Mouse (Mus musculus) right cerebral cortex, adult 18-20 months (tissue): ENCODE measurements around the gene Pcare.
"Not testable (repeated sequence)": the region's sequence is repeated elsewhere in the genome, so short reads cannot be mapped to it uniquely, and the experiment has no call there.

Experiments used
- DNase-seq: peaks from one replicate; pipeline ENCODE4 v3.0.0; 2022; ENCODE audit warnings: mixed read lengths

The Pcare gene

DNA sequence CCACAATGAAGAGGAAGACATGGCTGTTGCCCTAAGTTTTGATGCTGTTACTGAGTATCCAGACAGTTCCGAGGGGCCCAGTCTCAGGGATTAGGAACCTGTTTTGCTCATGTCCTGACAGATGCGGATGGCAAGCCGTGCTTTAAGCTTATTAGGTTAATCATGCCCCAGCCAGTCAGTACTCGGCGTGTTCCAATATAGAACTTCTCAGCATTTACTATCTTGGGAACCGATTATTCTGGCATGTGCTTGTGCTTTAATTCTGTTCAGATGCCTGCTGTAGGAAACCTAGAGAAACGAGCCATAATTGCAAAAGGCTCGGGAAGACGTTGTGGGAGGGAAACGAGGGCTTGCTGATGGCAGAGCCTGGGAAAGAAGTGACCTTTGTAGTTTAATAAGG lies at the start of gene Pcare:
Gene Pcare (minus strand): TSS at position 64 of the 400 bp plus-strand sequence.
- DNase-seq: no peak

DNA sequence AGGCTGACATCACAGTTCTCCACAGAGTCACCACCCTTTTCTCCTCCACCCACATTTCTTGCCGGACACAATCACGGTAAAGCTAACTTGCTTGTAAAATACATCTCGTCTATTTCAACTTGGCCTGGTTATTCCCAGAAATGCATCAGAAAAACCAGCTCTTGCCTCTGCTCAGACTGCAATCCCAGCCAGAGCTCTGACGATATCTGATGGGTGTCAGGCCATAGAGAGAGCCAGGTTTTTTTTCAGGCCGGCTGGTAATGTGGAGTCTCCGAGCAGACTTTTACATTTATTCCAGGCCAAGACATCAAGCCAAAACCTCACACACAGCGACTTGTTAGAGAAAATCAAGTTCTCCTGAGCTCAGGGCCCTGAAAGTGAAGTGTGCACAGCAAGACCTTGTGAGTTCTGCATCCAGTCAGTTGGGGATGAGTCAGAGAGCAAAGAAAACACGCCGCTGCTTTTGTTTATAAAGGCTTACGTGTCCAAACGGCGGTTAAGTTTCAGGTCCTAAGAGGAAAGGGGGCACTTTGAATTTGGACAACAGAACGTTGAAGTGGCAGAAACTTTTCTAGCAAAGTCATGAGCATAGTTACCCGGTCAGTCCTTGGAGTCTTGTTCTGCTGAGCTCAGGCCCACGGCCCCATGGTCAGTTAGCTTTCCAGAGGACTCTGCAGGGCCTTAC lies 43.0 kb upstream of the Pcare start:
- no peak for DNase-seq

DNA sequence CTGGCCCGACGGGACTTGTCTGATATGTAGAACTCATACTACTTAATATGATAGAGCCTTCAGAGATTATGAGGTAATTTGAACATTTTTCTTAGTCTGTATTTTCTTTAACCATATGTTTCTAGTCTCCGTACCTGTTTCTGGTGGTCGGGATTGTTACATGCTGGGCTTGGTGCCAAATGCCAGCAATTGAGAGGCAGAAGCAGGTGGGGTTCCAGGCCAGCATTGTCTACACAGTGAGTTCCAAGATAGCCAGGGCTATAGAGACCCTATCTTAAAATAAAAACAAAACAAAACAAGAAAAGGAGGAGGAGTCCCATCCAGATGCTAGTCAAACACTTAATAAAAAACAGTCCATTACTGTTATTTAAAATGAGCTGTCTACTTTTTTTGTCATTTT lies 38.9 kb upstream of the Pcare start:
- no peak for DNase-seq

DNA sequence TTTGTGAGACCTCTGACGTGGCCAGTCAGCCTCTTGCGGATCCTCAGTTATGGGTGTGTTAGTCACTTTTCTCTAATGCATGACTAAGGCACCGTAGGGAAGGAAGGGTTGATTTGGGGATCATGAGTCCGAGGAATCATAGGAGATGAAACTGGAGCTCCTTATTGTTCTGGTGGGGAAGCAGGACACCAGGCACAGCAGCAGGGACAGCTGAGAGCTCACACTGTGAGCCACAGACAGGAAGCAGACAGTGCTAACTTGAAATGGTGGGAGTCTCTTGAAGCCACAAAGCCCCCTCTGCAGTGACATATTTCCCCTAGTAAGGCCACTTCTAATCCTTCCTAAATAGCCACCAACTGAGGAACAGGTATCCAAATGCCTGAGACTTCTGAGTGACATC lies 38.4 kb upstream of the Pcare start:
- no peak for DNase-seq

DNA sequence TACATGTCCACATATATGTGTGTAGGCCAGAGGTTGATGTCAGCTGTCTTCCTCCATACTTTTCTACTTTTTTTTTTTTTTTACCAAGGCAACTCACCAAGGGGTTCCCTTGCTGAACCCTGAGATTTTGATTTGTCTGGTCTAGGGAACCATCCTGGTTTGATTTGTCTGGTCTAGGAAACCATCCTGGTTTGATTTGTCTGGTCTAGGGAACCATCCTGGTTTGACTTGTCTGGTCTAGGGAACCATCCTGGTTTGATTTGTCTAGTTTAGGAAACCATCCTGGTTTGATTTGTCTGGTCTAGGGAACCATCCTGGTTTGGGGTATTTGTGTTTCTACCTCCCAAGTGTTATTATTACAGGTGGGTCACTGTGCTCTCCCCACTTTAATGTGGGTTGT lies 33.8 kb upstream of the Pcare start:
- no peak for DNase-seq

DNA sequence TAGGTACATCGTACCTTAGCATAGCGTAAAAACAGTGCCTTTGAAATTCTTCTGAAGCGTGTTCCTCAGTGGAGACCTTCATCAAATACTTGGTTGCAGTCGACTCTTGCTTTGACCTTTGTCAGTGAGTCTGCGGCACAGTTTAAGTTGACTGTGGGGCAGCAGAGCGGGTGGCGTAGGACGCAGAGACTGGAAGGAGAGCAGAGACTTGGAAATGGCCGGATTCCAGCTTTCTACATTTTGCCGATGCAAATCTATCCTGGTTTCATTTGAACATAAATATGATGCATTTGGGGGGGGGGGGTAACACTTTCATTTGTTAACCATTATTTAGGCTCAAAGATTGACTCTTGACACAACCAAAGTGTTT lies 30.7 kb upstream of the Pcare start:
- DNase-seq: peak; percentile 18

DNA sequence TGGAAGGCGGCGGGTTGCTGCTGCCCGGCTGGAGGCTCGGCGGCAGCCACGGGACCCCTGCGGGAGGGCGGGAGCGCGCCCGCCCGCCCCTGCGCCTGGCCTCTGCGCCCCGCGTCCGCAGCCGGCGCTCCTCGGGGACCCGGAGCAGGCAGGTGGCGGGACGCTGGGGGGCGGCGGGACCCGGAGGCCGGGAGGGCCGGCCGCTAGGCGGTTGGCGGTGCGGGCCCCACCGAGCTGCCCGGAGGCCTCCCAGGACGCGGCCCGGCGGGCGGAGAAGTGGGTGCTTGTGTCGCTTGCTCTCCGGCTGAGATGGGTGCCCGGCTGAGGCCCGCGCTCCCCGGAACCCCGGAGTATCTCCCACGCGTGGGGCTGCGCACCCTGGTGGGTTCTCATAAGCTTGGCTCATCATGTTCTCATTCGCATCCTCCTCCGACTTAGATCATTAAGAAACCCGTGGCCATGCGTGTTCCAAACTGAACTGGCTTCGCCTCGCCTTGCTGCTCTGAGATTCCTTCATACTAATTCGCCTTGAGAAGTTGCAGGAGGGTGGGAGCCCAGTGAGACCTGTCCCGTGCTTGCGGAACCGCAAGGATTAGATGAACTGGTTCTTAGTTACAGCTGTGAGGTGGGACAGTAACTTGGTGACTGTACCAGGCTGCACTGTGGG lies 30.1 kb upstream of the Pcare start:
- peak; percentile 49 for DNase-seq

DNA sequence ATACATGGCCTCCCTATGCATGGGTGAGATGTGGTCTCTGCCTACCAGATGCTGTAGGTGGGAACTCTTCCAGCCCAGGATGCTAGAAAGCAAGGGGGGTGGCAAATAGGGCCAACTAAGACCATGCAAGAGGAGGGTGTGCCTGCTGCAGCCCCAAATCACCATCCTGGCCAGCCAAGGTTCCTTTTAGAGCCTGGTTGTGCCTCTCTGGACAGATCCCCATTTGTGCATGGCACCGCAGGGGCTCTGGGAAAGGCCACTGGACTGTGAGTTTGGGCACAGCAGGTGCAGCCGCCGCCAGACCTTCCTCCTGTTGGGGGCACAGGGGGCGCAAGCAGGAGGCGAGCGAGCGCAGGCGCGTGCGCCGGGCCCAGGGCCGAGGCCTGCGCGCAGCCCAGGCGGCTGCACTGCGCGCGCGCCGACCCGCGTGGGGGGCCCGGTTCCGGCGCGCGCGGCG lies 29.6 kb upstream of the Pcare start:
- DNase-seq: peak; percentile 41

DNA sequence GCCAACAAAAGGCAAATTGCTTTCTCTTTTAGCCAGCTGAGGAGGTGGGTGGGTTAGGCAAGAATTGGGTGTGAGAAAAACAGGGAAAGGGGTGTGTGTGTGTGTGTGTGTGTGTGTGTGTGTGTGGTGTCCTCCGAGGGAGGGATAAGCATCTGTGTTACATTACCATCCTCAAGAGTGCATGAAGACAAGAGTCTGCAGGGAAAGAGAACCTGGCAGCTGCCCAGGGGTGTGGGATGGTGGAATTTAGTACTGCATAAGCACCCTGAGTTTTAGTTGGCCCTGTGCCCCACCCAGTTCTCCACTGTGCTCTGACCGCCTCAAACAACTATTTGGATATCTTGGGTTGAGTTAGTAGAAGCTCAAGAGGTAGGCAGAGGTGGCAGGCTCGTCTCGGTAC lies 28.3 kb upstream of the Pcare start:
- peak; percentile 90 for DNase-seq

DNA sequence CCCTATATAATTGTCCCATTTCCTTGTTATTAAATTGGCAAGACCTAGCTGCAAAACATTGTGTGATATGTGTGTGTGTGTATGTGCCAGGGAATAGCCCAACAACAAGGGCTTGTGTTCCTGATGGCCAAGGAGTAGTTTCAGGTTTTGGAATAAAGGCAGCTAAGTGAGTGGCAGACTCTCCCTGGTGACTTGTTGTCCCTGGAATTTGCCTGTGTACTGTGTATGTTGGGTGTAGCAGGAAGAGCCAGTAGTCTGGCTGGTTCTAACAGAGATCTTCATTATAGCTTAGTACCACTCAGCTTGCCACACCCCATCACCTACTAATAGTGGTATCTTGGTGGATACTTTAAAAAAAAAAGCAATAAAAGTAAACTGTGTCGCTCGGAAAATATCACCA lies 27.8 kb upstream of the Pcare start:
- DNase-seq: no peak

DNA sequence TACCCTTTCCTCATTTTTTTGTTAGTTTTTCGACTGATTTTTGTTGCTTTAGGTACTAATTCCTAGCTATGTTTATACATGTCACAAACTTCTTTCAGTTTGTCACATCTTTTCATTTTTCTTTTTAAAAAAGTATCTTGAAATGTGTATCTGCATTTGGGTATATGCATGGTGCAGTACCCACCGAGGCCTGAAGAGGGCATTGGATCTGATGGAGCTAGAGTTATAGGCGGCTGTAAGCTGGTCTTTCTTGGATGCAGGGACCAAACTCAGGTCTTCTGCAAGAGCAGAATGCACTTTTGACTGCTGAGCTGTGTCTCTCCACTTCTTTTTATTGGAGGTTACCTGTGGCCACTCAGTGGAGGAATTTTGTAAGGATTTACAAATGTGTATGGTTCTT lies 26.0 kb upstream of the Pcare start:
- DNase-seq: no peak

DNA sequence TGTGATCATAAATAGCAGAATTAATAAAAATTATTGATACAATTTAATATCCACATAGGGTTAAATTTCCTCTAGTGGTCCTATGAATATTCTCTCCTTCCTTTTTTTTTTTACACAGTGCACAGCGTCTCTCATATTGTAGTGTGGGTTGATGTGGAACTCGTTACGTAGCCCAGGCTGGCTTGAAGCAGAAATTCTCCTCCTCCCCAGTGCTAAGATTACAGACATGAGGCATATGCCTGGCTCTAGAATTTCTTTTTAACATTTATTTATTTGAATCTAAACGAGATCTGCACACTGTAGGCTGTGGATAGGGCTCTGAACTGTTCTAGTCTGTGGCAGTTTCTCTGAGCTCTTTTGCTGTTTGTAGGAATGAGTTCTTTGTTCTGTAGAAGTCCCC lies 22.6 kb upstream of the Pcare start:
- peak; percentile 24 for DNase-seq

DNA sequence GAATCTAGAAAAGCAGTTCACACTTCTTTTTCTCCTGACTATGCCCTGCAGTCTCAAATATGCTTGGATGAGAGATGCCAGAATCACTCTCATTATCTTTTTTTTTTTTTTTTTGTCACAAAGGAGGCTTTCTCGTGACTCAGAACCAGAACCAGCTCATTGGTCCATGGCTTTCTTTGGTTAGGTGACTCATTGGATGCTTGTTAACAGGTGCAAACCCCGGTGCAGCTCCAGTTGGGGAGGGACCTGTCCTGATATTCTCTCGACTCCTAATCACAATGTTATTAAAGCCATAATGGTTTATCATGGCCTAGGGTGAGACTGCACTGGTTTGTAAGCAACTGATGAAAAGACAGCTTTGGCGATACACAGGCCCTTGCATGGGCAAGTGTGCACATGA lies 21.5 kb upstream of the Pcare start:
- DNase-seq: no peak

DNA sequence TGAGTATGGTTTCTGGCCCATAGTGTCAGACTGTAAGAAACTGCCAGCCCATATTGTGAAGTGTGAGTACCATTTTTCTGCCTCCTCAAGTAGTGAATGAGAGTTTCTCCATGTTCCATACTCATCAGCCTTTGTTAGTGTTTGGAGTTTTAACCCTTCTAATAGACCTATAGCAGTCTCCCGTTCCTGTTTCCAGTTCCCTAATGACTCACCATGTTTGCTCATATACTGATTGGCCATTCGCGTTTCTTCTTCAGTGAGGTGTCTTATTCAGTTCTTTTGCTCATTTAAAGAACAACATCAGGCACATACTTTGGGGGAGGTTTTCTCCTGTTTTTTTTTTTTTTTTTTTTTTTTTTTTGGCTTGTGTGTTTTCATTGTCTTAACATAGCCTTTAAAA lies 18.0 kb upstream of the Pcare start:
- no peak for DNase-seq

DNA sequence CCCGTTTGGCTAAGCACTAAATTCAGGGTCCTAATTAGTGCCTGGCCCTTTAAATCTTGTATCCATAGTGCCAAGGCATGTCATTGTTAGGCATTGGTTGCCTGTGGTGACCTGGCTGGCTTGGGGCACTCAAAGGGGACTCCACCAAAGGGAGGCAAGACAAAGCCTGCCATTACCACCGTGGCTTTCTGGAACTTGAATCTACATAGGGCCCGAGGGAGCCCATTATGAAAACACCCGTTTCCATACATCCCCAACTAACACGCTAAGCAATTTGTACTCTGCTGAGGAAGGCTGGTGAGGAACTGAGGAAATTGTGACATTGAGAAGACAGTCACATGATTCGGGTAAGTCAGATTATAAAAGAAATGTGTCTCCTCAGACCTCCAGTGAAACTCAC lies 16.9 kb upstream of the Pcare start:
- DNase-seq: no peak

DNA sequence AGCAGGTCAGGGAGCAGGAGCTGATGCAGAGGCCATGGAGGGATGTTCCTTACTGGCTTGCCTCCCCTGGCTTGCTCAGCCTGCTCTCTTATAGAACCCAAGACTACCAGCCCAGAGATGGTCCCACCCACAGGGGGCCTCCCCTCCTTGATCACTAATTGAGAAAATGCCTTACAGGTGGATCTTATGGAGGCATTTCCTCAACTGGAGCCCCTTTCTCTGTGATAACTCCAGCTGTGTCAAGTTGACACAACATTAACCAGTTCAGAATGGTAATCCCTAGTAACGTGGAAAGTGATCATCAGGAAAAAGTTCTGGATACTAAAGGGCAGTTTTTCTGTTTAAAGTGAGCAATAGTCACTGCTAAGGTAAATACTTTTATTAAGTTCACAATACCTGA lies 15.5 kb upstream of the Pcare start, which contains the start of gene Clip4:
Gene Clip4 (plus strand): TSS at position 301 of the 400 bp plus-strand sequence.
- not testable (repeated sequence) for DNase-seq

DNA sequence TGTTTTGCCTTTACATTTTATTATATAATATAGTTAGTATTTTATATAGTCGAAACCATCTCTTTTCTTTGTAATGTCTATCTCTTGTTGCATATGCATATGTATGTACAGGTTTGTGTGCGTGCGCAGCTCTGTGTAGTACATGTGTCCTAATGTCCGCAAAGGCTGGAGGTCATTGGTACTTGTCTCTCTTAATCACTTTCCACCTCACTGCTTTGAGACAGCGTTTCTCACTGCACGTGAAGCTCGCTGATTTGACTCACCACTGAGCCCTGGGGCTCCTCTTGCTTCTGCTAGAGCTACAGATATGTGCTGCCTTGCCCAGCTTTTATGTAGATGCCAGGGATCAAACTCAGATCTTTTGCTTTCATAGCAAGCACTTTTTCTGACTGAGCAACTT lies 7.8 kb upstream of the Pcare start:
- DNase-seq: no peak

DNA sequence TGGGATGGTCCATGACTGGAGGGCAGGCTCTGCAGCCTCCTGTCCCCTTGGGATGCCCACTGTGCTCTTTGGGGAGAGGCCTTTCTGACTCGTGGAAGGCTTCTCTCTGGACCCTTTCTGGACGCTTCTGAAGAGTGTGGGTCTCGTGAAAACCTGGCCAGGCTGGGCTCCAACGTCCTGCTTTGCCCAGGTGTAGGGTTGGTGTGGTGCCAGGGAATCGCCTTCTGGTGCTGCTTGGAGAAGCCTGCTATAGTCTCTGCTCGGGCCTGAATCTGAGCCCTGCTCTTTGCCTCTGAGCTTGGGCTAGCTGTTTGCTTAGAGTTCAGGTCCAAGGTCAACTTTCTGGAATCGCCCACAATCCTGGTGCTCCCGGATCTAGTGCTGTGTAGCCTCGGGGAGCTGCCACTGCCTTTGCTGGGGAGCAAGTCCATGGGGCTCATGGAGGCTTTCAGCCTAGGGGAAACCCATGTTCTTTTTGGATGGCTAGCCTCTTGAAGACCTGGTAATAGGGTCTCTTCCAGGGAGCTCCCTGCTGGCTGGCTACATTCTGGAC lies 3.0 kb downstream of the Pcare start:
- no peak for DNase-seq

DNA sequence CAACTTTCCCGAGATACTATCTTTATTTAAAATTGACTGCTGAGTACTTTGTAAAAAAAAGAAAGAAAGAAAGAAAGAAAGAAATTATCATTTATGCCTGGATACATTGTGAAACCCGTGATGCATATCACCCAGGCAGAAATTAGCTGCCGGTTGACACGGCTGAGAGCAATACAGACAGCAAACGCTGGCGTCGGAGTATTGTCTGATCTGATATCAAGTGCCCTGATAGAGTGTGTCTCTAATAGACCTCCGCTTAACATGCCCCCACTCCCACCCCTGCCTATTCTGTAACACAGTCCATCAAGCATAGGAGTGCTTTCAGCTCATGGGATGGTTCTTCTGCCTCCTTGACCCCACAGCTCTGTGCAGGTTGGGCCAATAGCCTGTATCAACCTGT lies 5.1 kb downstream of the Pcare start:
- no peak for DNase-seq

DNA sequence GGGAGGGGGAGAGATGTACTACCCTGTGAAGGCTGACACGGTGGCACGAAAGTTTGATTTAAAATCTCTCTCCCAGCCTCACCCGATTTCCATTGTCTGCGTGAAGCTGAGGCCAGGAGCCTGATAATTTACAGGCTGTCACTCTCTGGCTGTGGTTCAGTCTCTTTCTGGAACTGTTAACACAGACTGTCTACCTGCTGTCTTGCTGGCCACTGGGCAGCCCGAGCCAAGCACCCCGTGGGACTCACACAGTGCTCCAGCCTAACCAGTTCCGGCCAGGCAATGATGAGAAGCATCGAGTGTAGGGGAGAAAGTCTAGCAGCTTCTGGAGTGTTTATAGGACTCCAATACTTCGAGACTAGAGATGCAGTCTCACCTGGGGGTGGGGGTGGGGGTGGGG lies 6.6 kb downstream of the Pcare start:
- DNase-seq: no peak

DNA sequence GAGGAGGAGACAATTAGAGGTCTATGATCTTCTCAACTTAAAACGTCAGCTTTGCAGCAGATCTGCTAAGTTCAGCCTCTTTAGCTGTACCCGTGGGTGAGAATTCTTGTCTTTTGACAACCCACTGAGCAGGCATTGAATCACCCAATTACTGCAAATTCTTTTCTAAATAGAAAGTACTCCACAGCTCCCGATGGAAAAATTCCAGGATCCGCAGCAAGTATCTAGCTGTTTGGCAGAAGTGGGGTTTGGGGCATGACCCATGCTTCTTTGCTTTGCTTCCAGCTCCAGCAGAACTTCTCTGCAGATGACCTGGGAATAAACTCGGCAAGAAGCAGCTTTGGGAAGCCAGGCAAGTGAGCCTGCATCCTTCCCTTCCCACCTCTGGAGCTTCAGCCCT lies 9.8 kb downstream of the Pcare start:
- DNase-seq: peak; percentile 78

DNA sequence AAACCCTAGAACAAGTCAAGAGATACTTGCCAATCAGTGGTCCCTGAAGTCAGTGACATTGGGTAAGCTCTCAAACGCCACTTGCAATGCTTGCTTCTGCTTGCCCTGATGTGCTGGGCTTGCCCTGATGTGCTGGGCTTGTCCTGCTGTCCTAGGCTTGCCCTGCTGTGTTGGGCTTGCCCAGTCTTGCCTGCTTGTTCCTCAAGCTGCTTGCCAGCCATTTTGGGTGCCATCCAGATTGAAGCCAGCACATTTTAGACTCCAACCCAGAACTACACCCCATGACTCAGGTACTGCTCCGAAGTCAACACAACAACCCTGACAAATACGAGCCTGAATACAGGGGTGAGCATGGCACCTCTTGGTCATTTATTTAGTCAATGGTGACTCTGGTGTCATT lies 10.5 kb downstream of the Pcare start:
- DNase-seq: no peak

DNA sequence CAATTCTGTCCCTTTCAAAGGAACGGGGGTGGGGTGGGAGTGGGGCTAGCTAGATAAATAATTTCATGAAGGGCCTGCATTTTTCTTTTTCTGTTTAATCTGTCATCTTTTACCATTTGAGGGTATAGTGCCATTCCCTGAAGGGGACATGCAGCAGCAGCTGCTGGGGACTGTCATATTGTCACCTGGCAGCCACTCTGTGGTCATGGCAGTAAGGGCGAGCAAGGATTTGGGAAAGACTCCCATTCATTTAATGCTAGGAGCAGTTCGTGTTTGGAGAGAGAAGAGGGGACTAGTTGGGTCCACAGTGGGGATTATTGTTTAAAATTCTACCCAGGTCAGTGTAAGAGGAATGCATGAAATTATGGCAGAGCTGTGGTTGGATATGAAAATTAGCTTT lies 16.3 kb downstream of the Pcare start:
- DNase-seq: no peak

DNA sequence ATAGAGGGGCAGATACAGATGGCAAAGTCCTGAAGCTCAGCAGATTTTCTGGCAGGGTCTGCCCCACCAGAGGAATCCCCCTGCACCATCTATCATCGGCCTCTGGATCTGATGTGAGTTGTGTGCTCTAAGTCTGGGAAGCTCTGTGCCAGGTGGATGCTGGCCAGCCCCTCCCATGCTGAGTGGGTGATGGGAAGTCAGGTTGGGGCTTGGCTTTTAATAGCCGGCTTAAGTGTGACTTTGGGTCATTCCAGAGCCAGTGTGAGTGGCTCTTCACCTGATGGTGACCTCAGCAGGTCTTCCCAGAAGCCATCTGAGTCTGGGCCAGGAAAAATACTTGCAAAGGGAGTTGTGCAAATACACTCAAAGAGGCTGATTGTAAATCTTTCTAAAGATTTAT lies 22.0 kb downstream of the Pcare start:
- DNase-seq: no peak

DNA sequence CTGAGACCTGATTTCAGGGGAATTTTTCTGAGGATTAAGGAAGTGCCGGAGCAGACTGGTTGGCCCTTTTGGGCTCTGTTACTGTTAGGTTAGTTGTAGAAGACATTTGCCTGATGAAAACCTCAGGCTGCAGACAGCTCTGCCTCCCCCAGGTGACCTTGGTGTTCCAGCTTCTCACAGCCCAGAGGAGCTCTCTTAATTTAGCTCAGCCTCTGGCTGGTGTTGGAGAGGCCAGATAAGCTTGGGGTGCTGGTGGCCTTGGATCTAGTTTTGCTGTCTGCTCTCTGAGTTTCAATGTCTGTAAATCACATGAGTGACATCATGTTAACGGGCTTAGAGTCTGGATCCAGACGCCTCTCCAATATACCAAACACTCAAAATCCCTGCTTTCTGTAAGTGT lies 31.7 kb downstream of the Pcare start:
- no peak for DNase-seq
